Mouse (Mus musculus) mesoderm, embryonic 11.5 days (tissue): ENCODE results near the gene Traf1.

Experiments
- DNase-seq: peaks from one replicate; pipeline ENCODE4 v3.0.0-alpha.2; 2012; ENCODE audit warnings: low read depth, low spot score

Traf1 gene

DNA sequence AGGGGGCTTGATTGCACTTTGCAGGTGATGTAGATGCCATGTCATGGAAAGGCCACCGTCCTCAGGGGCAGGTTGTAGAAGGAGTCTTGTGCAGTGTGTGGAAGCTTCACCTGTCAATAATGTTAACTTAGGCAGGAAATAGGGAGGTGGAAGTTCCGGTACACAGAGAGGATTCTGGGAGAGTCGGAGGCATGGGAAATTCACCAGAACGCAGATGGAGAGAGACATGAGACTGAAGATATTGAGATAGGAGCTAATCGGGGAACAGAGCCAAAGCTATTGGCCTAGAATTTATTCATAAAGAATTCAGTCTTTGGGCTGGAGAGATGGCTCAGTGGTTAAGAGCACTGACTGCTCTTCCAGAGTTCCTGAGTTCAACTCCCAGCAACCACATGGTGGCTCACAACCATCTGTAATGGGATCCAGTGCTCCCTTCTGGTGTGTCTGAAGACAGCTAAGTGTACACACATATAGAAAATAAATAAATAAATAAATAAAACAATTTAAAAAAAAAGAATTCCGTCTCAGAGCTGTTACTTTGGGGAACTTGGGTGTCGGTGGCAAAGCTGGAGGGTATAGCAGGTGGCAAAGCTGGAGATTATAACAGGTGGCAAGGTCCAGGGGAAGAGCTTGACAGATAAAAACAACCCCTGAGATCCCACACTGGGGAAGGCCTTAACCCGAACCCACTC, 4.8 kb upstream of the Traf1 start:
- DNase-seq, result no peak

DNA sequence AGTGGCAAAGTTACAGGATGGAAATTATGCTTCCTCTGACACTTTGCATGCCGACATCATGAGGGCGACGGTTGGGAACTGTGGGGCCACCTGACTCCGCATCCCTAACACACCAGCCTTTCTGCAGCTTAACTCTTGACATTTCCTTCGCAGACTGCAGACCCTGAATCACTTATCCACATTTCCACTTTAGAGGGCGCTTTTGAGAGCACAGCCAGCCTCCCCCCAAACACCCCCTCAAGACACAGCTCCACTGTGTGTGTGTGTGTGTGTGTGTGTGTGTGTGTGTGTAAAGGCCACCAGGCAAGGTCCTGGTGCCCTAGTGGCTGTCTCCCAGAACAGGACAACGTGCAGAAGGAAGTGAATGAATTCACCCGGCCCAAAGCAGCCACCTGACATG, 4.2 kb upstream of the Traf1 start:
- DNase-seq, result no peak

DNA sequence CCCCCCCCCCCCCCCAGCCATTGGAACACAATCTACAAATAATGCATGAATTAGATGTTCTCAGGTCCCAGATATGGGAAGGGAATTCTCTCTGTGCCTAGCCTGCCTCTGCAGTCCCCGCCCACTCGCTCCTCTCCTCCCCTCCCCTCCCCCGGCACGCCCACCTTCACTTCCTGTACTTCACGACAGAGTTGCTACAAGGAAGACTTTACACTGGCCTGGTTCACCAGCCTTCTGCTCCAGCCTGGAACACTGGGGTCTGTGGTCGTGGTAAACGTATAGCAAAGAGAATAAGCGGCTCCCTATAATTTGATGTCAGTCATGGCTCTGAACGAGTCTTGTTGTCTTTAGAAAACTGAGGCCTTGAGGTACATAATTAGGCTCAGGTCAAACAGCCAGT, 3.7 kb upstream of the Traf1 start:
- DNase-seq, result no peak

DNA sequence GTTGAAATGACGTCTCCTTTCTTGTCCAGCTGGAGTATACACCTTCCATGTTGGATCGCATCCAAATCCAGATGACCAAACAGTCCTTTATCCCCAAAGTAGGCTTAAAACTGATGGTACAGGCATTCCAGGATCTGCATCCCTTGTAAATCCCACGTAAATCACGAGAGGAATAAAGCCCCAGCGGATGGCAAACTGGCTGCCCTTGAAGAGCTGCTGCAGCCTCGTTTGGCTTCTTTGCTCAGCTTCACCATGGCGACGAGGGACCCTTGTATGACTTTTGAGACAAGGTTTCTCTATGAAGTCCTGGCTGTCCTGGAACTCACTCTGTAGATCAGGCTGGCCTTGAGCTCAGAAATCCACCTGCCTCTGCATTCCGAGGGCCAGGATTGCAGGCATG, 3.1 kb upstream of the Traf1 start:
- no peak for DNase-seq

DNA sequence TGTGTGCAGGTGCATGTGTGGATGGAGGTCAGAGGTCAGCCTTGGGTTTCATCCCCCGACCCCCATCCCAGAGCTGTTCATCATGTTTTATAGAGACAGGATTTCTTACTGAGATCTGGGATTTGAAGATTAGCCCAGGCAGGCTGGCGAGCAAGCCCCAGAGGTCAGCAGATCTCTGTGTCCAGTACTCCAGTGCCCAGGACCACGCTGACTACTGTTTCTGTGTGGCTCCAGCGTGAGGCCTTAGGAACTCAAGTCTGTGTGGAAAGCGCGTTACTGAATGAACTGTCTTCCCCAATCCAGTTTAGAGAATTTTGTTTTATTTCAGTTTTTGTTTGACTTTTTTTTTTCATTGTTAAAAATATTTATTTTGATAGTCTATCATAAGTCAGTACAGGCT, 2.7 kb upstream of the Traf1 start:
- DNase-seq, result no peak

DNA sequence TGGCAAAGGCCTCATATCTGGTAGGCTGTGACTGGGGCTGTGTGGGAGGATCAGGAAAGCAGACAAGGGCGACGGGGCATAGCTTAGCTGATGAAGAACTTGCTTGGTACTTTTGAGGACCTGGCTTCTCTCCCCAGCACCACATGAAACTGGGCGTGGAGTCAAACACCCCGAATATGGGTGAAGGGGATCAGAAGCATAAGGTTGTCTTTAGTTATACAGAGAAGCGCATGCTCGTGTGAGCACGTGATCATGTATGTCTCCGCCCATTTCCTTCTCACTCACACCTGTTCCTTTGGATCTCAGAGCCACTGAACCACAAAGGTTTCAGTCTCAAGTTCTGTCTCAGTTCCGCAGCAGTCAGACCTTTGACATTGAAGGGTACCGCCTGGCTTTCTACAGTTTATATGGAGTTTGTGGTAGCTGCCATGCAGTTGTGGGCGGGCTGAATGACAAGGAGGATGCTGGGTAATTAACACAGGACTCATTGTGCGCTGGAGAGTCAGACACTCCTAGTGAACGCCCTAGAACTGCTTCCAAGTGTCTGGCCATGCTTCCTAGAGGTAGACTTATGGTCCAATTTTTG, 1.9 kb upstream of the Traf1 start:
- no peak for DNase-seq

DNA sequence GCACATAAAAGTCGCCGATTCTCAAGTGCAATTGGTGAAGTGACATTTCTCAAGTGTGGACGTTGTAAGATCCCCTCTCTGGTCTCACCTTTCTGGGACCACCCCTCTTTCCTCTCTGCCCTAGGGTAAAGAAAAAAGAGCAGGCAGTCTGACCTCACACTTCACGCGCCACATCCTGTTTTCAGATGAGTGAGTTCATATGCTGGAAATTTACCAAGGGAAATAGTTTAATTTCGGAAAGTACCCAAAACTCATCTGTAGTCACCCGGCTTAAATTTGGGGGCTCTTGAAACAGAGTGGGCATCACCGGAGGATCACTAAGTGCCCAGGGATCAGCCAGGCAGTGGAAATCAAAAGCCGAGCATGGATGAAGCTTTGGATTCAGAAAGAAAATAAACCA, 1.3 kb upstream of the Traf1 start:
- no peak for DNase-seq

DNA sequence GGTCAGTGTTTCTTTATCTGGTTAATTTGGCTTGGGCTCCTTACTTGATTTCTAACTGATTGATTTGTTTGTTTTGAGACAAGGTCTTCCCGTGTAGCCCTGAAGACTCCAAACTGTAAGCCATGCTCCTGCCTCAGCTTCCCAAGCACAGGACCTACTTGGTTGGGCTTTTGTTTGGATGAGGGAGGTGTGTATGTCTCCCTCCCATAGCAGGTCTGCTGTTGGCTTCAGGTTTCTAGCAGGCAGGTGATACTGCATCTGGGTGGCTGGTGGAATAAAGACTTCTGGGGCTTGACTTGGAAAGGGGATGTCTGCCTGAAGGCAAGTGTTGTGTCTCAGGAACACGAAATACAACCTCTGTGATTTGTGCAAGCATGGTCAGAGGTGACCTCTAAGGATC, 639 bp upstream of the Traf1 start:
- no peak for DNase-seq

DNA sequence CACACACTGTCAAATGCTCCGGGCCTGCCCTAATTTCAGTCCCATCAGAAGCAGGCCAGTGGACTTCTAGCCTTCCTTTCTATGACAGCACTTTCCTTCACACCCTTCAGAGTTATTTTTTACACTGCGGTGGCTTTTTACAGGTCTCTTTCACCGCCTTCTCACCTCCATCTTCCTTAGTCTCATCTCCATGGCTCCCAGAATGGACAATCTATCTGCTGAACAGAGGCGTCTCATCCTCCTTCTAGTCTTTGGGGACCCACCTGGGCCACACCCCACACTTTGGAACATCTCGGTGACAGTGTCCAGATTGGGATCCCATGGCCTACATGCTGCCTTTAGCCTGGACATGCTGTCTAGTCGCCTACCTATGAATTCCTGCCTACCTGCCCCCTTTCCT, 606 bp downstream of the Traf1 start:
- DNase-seq, result no peak

DNA sequence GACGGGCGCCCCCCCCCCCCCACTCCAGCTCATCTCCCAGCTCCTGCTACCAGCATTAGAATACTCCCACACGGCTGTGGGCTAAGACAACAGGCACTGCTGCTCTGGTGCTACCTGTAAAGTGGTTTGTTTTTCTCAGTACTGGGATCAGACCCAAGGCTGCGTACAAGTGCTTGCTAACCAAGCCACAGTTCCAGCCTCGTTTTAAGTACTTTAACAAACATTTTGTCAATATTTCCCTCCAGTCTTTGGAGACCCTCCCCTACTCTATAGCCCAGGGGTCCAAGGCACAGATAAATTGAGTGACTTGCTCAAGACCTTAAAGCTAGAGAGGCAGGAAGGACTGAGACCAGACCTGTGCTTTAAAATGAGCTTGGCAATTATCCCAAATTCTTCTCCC, 1.1 kb downstream of the Traf1 start:
- no peak for DNase-seq

DNA sequence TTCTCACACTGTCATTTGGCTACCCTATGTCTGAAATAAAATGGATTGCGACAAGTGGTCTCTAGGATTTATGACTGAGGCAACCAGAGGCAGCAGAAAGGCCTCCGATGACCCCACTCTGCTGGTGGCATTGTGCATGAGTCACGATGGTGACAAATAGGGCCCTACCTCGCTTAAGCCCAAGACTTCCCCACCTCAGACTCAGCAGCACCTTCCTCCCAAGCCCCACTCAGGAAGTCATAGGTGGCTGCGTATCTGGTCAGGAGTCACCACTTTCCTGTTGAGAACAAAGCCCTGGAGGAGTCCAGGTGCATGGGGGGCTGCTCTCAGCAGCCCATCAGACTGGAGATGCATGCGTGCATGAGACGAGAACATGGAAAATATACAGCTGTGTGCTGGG, 3.0 kb downstream of the Traf1 start:
- no peak for DNase-seq

DNA sequence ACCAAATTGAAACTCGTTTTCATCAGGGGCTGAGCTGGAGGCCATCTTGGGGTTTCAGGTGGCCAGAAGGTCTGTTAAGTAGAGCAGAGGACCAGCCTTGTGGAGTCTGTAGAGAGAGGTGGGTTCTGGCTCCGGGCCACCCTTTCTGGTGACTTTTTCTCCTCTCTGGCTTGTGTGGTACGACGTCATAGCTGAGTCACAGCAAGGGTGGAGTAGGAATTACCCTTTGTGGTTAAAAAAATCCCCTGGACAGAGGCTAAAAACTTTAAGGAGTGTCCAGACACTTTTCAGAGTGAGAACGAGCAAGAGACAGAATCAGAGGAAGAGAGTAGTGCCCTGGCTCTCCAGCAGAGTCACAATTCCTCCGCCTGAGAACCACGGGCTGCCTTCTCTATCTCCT, 3.5 kb downstream of the Traf1 start:
- no peak for DNase-seq

DNA sequence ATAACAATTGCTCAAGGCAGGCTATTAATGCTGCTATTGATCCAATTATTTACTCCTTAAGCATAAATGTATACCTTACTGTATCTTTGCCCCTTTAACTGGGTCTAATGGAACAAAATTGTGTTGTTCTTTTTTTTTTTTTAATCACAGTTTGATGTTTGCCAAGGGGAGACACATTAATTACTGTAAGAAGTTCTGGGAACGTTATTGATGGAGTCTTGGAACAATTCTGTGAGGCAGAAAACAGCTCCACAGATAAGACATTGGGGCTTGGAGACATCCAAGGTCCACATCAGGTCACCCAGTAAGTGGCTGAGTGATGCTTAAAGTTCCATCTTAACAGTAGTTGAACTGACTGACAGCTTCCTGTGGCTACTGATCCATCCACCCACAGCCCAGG, 4.2 kb downstream of the Traf1 start:
- no peak for DNase-seq

DNA sequence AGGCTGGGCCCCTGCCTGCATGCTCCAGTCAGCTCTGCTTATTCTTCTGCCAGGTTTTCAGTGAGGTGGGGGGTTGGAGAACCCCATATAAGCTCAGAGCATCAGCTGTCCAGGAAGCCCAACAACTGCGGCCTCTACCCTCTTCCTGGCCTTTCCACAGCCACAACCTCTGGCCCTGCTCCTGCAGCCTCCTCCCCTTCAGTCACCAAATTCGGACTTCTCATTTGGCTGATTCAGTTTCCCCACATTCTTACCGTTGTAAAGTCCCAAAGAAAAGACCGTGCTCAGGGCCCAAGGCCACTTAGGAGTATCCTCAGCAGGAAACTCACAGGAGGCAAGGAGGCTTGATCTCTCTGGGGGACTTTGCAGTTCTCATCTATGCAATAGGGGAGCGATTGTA, 4.6 kb downstream of the Traf1 start:
- DNase-seq, result no peak

DNA sequence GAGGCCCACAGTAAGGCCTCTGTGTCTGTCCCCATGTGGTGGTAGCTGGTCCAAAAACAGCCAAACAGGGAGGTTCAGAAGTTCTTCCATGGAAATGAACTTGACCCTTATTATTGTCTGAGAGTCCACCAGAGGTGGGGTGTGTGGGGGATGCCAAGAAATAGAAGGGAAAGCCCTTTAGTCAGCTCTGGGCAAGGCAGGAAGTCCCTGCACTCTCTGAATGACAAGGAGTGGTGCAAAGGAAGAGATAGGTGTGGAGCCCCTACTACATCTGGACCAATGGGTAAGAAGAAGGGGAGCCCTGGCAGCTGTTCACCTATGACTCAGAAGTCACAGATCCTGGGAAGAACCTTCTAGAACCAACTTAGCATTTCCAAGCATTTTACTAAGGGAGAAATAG, 7.2 kb downstream of the Traf1 start:
- DNase-seq, result no peak

DNA sequence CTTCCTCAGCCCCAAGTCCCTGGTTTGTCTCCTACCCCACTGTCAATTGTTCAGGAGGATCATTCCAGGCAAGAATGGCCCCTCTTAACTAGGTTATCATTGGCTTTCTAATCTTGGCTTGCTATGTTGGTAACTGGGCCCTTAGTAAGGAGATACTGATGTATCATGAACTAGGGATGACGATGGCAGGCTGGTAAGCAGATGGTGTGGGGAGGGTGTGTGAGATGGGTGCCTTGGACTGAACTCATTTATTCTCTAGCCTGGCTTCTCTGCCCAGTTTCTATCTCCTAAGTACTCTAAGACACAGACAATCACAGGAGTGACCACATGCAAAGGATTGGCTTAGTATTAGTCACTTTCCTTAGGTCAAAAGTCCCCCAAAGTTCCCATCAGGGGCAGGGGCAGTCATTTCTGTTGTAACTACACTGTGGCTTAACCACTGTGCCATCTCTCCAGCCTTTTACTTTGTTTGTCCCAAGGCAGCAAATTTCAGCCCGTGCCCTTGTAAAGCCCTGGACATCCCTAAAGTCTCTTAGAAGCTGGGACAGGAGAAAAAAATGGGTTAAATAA, 7.9 kb downstream of the Traf1 start:
- no peak for DNase-seq

DNA sequence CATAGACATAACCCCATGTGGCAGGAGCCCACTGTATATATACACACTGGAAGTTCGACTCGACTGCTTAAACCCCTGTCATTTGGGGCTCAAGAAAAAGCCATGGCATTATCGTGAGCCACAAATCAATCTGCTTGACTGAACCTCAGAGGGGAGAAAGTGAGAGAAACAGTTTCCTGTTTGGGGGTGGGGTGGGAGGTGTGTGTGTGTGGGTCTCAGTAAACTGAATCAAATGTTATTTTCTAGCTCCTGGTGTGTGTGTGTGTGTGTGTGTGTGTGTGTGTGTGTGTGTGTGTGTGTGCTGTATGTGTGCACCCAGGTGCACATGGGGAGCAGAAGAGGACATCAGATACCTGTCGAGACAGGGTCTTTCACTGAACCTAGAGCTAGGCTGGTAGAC, 8.6 kb downstream of the Traf1 start:
- no peak for DNase-seq

DNA sequence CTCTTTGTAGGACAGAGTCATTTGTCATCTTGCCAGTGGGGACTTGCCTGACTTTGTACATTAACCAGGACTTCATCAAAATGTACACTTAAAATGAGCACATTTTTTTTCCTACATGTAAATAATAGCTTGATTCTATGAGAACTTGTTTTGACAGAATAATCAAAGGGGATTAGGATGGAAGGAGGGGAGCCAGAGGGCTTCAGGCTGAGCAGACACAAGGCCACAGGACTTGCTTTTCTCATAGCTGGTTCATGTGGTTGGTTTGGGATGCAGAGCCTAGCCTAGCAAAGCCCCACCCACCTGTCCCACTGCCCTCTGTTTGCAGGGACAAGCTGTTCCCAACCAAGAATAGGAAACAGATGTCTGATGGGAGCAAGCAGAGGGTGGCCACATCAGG, 10.1 kb downstream of the Traf1 start:
- no peak for DNase-seq

DNA sequence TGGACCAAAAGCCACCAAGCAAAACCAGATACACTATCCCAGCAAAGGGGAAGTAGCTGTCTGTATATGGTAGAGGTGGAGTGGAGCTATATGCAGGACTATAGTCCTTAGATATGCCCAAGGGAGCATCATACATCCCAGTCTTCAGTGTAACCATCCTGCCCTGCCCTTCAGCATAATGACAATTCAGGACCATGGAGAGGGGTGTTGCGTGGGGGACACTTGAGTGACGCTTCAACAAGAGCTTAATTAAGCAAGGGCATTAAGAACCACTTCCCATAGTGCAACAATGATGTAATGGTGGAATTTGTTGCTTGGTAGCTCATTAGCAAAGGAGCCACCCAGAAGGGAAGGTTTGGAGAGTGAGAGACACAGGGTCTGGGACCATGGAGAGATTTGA, 12.9 kb downstream of the Traf1 start:
- DNase-seq, result peak; percentile 48

DNA sequence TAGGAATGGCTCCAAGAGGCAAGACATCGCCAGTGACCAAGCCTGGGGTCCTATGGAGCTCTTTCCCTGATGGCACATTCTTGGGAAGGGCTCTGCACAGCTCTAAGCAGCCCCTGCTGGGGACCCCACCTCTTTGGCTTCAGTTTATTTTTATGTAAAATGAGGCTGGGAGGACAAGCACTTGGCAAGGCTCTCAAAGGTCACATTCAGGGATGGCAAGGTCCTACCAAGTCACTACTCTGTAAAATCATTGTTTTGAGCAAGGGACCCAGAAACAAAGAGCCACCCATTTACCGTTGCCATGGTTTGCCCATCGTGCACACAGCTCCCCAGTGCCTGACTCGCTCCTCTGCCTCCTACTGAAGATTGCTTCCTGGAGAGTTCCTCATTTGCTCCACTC, 15.5 kb downstream of the Traf1 start:
- no peak for DNase-seq

DNA sequence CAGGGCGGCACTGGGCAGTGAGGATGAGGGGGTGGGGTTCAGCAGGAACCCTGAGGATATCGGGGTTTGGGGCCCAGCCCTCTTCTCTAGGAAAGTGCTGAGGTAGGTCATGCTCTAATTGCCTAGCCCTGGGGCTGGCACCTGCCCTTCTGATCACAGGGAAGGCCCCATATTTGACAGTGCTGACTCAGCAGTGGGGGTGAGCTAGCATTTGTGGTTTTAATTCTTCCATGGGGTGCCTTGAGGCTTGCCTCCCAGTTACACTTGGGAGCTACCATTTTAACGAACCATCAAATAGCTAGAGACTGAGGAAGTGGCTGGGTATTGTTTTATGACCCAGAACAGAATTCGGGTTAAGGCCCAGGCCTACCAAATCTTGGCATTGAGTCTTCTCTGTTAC, 16.0 kb downstream of the Traf1 start:
- DNase-seq, result no peak

DNA sequence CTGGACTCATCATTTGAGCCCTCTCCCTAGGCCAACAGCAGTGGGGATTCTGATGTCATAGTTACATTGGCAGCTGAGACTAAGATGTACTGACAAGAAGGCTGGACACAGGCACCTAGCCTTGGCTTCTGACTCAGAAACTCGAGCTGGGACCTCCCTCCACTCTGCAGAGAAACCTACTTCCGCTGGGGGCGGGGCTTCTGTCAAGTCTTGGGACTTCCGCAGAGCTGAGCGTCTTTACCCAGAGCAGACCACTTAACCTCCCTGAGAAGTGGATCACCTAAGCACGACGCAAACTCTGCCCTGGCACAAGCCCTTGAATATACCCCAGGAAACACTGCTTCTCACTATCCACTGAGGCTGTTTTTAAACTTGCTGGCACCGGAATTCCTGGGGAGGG, 16.8 kb downstream of the Traf1 start:
- no peak for DNase-seq

DNA sequence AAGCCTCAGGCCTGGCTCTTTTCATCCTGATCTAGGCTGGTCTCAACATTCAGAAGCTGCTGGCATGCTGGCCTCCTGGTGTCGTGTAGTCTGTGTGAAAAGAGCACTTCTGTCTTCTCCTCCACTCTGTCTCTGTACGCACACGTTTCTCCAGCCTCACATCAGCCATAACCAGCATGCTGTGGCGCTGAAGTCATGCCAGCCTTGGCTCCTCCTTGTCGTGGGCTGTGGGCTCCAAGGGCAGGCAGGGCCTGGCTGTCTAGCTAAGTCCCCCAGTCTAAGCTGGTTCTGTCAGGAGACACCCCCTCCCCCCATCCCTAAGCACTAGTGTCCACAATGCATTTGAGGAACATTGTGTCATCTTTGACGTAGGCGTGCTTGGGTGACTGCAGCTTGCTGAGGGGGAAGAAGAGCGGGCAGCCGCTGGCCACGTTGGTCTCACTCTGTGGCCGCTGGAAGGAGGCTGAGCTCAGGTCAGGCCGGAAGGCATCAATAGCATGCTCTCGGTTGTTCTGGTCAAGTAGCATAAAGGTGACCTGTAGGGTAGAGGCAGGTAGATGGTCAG, 17.9 kb downstream of the Traf1 start:
- no peak for DNase-seq
